Mouse (Mus musculus) midbrain, postnatal 0 days (tissue): ENCODE measurements around the gene Slc39a1. TPM values are rescaled to one million over a fixed set of nuclear protein-coding genes. Genes with fewer than 3 reads are reported as not detected.

Source experiments
- ATAC-seq: fragments of 200-750 bp; cut with Nextera tagmentation; 2 replicates; pipeline ENCODE4 v1.8.0; 2017; ENCODE audit warnings: moderate number of reproducible peaks, mild to moderate bottlenecking, moderate TSS enrichment, moderate library complexity; ENCODE audit not compliant: low FRiP score
- DNase-seq: peaks from one replicate; pipeline ENCODE4 v3.0.0-alpha.2; 2015; ENCODE audit warnings: low spot score
- H3K27ac ChIP-seq: fragments of 300-500 bp; sonication (generic); 2 replicates; pipeline ENCODE4 v1.5.1; 2014; ENCODE audit warnings: low read depth, mild to moderate bottlenecking, low read length, mixed read lengths
- H3K27me3 ChIP-seq: fragments of 300-500 bp; sonication (generic); 2 replicates; pipeline ENCODE4 v1.6.1; 2014; ENCODE audit warnings: low read length, control low read depth, mixed read lengths; ENCODE audit not compliant: insufficient read depth
- H3K36me3 ChIP-seq: fragments of 300-500 bp; sonication (generic); 2 replicates; pipeline ENCODE4 v1.6.1; 2014; ENCODE audit warnings: low read length, control low read depth, mixed read lengths; ENCODE audit not compliant: insufficient read depth
- H3K4me1 ChIP-seq: fragments of 300-500 bp; sonication (generic); 2 replicates; pipeline ENCODE4 v1.6.1; 2014; ENCODE audit warnings: mild to moderate bottlenecking, control low read depth, antibody characterized with exemption, low read length, mixed read lengths; ENCODE audit not compliant: insufficient read depth
- H3K4me2 ChIP-seq: fragments of 300-500 bp; sonication (generic); 2 replicates; pipeline ENCODE4 v1.6.1; 2014; ENCODE audit warnings: low read depth, mild to moderate bottlenecking, low read length, mixed read lengths; ENCODE audit not compliant: poor library complexity, severe bottlenecking
- H3K4me3 ChIP-seq: fragments of 300-500 bp; sonication (generic); 2 replicates; pipeline ENCODE4 v1.5.1; 2014; ENCODE audit warnings: low read depth, mild to moderate bottlenecking, low read length, moderate library complexity
- H3K9ac ChIP-seq: fragments of 300-500 bp; sonication (generic); replicated peaks from 2 replicates; pipeline ENCODE4 v1.6.1; 2014; ENCODE audit warnings: mild to moderate bottlenecking, low read length, moderate library complexity, mixed read lengths; ENCODE audit not compliant: poor library complexity, severe bottlenecking
- H3K9me3 ChIP-seq: fragments of 300-500 bp; sonication (generic); 2 replicates; pipeline ENCODE4 v1.6.1; 2016; ENCODE audit warnings: low read length, control low read depth
- CTCF ChIP-seq: IDR thresholded peaks from 2 replicates; pipeline ENCODE4 v1.5.1; 2016; ENCODE audit warnings: antibody characterized with exemption, mild to moderate bottlenecking
- WGBS: fragments of 180-500 bp; shearing (Covaris S2); extraction: QIAGEN DNeasy Blood & Tissue Kit; methylation state at CpG from one replicate; pipeline ENCODE4 v1.1.7; 2014; 5-methylcytosine and 5-hydroxymethylcytosine counted together
- microRNA-seq: library from miRNA; unstranded; fragments of <30 nt; microRNA quantifications from one replicate; pipeline ENCODE4, GENCODE M21; 2016; ENCODE audit warnings: borderline number of aligned reads
- polyA plus RNA-seq: library from polyadenylated mRNA; unstranded; fragments of >200 nt; fragmentation: Nextera tagmentation; extraction: Ambion mirVana; gene quantifications from 2 replicates; pipeline ENCODE4 v1.2.1, GENCODE M21; 2015
- total RNA-seq: library from RNA; depleted of rRNA; stranded (reverse); fragments of >200 nt; gene quantifications from 2 replicates; pipeline ENCODE4 v1.2.3, GENCODE M21; 2014; rRNA removed

Slc39a1 gene
- total and polyA plus RNA-seq, 2 experiments from 2014 or later = 60.3 to 73.0 TPM

GRCm38 (mm10) chr3:90293352-90294063 lies 45.5 kb downstream of the Slc39a1 start:
- peak; percentile 73 for DNase-seq
- Histone ChIP-seq H3K27ac (peak overlapping the region; percentile 95), H3K27me3 (no peaks in the 10 kb centered on the region), H3K9me3 (no peaks in the 10 kb centered on the region), H3K4me2 (peak overlapping the region; percentile 89), H3K36me3 (no peaks in the 10 kb centered on the region), H3K9ac (peak overlapping the region; percentile 93), H3K4me1 (peaks cover 10% of the 10 kb centered on the region; the same call in 1 of the 2 replicates), H3K4me3 (peak overlapping the region; percentile 85)
- TF ChIP-seq CTCF = 0 out of 2 replicates have a peak, but pooled peaks have one; percentile 1
- 0% methylated on average over 27 of the region's 68 CpGs for WGBS
- ATAC-seq = peak; percentile 14

GRCm38 (mm10) chr3:90294064-90294440 lies 46.1 kb downstream of the Slc39a1 start:
- H3K4me1 ChIP-seq = peaks cover 10% of the 10 kb centered on the region; the same call in 1 of the 2 replicates
- peak overlapping the region; percentile 95; the same call in 1 of the 2 replicates for H3K27ac ChIP-seq
- no peak for ATAC-seq
- H3K9me3 ChIP-seq = no peaks in the 10 kb centered on the region
- peak overlapping the region; percentile 85 for H3K4me3 ChIP-seq
- H3K9ac ChIP-seq = peak overlapping the region; percentile 93
- peak overlapping the region; percentile 89 for H3K4me2 ChIP-seq
- H3K27me3 ChIP-seq = no peaks in the 10 kb centered on the region
- TF ChIP-seq CTCF = no peak
- peak; percentile 5 for DNase-seq
- 1% methylated on average over 11 of the region's 11 CpGs for WGBS
- no peaks in the 10 kb centered on the region for H3K36me3 ChIP-seq

- TF ChIP-seq CTCF = no peak
- no peak overlapping the region for H3K9ac ChIP-seq
- H3K36me3 ChIP-seq = no peaks in the 10 kb centered on the region
- H3K27ac ChIP-seq = no peak overlapping the region
- DNase-seq = no peak
- peaks cover 10% of the 10 kb centered on the region; the same call in 1 of the 2 replicates for H3K4me1 ChIP-seq
- no peaks in the 10 kb centered on the region for H3K27me3 ChIP-seq
- H3K4me3 ChIP-seq = peak overlapping the region; percentile 85
- H3K4me2 ChIP-seq = peak overlapping the region; percentile 89
- no peak for ATAC-seq
- H3K9me3 ChIP-seq = no peaks in the 10 kb centered on the region
- WGBS = 70% methylated on average over 2 of the region's 2 CpGs
Observed at GRCm38 (mm10) chr3:90294651-90295050, 46.7 kb downstream of the Slc39a1 start.

Small RNAs within 50 kb of the gene (microRNA-seq; reads per million reads assigned to microRNA genes)
- not detected for gene Mir7012

Other genes starting within 250 kb of the Slc39a1 start
- 40.6 and 45.7 TPM in 2 replicates for gene Hax1, start 249.4 kb upstream of the Slc39a1 start, total RNA-seq
- gene Hax1, start 249.4 kb upstream of the Slc39a1 start, polyA plus RNA-seq = 71.8 and 77.4 TPM in 2 replicates
- gene 4933434E20Rik, start 196.5 kb upstream of the Slc39a1 start, total RNA-seq = 101 and 111 TPM in 2 replicates
- 230 and 246 TPM in 2 replicates for gene 4933434E20Rik, start 196.5 kb upstream of the Slc39a1 start, polyA plus RNA-seq
- 108 and 112 TPM in 2 replicates for gene Ubap2l, start 195.5 kb upstream of the Slc39a1 start, total RNA-seq
- 93.2 and 133 TPM in 2 replicates for gene Ubap2l, start 195.5 kb upstream of the Slc39a1 start, polyA plus RNA-seq
- 182 and 224 TPM in 2 replicates for gene Tpm3, start 175.5 kb upstream of the Slc39a1 start, total RNA-seq
- gene Tpm3, start 175.5 kb upstream of the Slc39a1 start, polyA plus RNA-seq = 314 and 331 TPM in 2 replicates
- gene Nup210l, start 144.0 kb upstream of the Slc39a1 start, total RNA-seq = 0.24 and 0.55 TPM in 2 replicates
- gene Nup210l, start 144.0 kb upstream of the Slc39a1 start, polyA plus RNA-seq = 0.17 and 0.22 TPM in 2 replicates
- 2,807 and 2,947 TPM in 2 replicates for gene Rps27, start 34.5 kb upstream of the Slc39a1 start, total RNA-seq
- gene Rps27, start 34.5 kb upstream of the Slc39a1 start, polyA plus RNA-seq = 773 and 821 TPM in 2 replicates
- 3.9 and 5.9 TPM in 2 replicates for gene Rab13, start 34.5 kb upstream of the Slc39a1 start, total RNA-seq
- 17.4 and 18.5 TPM in 2 replicates for gene Rab13, start 34.5 kb upstream of the Slc39a1 start, polyA plus RNA-seq
- gene Jtb, start 16.6 kb upstream of the Slc39a1 start, total RNA-seq = 37.3 and 39.1 TPM in 2 replicates
- gene Jtb, start 16.6 kb upstream of the Slc39a1 start, polyA plus RNA-seq = 115 and 123 TPM in 2 replicates
- 0.77 and 1.6 TPM in 2 replicates for gene Creb3l4, start 4.7 kb upstream of the Slc39a1 start, total RNA-seq
- gene Creb3l4, start 4.7 kb upstream of the Slc39a1 start, polyA plus RNA-seq = 1.2 and 1.7 TPM in 2 replicates
- gene Crtc2, start 6.0 kb downstream of the Slc39a1 start, total RNA-seq = 19.5 and 20.4 TPM in 2 replicates
- gene Crtc2, start 6.0 kb downstream of the Slc39a1 start, polyA plus RNA-seq = 17.2 and 18.9 TPM in 2 replicates
- 34.6 and 46.8 TPM in 2 replicates for gene Dennd4b, start 17.0 kb downstream of the Slc39a1 start, total RNA-seq
- 6.9 and 7.7 TPM in 2 replicates for gene Dennd4b, start 17.0 kb downstream of the Slc39a1 start, polyA plus RNA-seq
- 27.3 and 29.8 TPM in 2 replicates for gene Gatad2b, start 45.0 kb downstream of the Slc39a1 start, total RNA-seq
- gene Gatad2b, start 45.0 kb downstream of the Slc39a1 start, polyA plus RNA-seq = 10.2 and 12.9 TPM in 2 replicates
- gene Slc27a3, start 141.8 kb downstream of the Slc39a1 start, total RNA-seq = 64.8 and 86.6 TPM in 2 replicates
- gene Slc27a3, start 141.8 kb downstream of the Slc39a1 start, polyA plus RNA-seq = 30.8 and 31.4 TPM in 2 replicates
- 58.5 and 61.8 TPM in 2 replicates for gene Ints3, start 185.4 kb downstream of the Slc39a1 start, total RNA-seq
- gene Ints3, start 185.4 kb downstream of the Slc39a1 start, polyA plus RNA-seq = 19.7 and 22.3 TPM in 2 replicates
- 4.0 and 4.1 TPM in 2 replicates for gene Npr1, start 217.7 kb downstream of the Slc39a1 start, total RNA-seq
- gene Npr1, start 217.7 kb downstream of the Slc39a1 start, polyA plus RNA-seq = 1.5 and 2.0 TPM in 2 replicates
- gene Ilf2, start 228.0 kb downstream of the Slc39a1 start, total RNA-seq = 136 and 147 TPM in 2 replicates
- gene Ilf2, start 228.0 kb downstream of the Slc39a1 start, polyA plus RNA-seq = 177 and 182 TPM in 2 replicates
- gene Snapin, start 242.9 kb downstream of the Slc39a1 start, total RNA-seq = 41.2 and 51.9 TPM in 2 replicates
- 93.5 and 97.2 TPM in 2 replicates for gene Snapin, start 242.9 kb downstream of the Slc39a1 start, polyA plus RNA-seq